Mouse (Mus musculus) intestine, postnatal 0 days (tissue): ENCODE data around the gene Tescl. TPM values are rescaled to one million over a fixed set of nuclear protein-coding genes. Genes with fewer than 3 reads are reported as not detected.

Experiments used
- ATAC-seq: fragments of 200-750 bp; cut with Nextera tagmentation; 2 replicates; pipeline ENCODE4 v1.8.0; 2017; ENCODE audit warnings: mild to moderate bottlenecking, moderate TSS enrichment, moderate library complexity
- H3K27ac ChIP-seq: fragments of 300-500 bp; sonication (generic); 2 replicates; pipeline ENCODE4 v1.5.1; 2014; ENCODE audit warnings: mild to moderate bottlenecking, low read depth, low read length, moderate library complexity
- H3K27me3 ChIP-seq: fragments of 300-500 bp; sonication (generic); replicated peaks from 2 replicates; pipeline ENCODE4 v1.6.1; 2014; ENCODE audit warnings: low read length, mixed read lengths; ENCODE audit not compliant: control insufficient read depth, insufficient read depth
- H3K36me3 ChIP-seq: fragments of 300-500 bp; sonication (generic); 2 replicates; pipeline ENCODE4 v1.6.1; 2014; ENCODE audit warnings: mild to moderate bottlenecking, moderate library complexity; ENCODE audit not compliant: control insufficient read depth, insufficient read depth
- H3K4me1 ChIP-seq: fragments of 300-500 bp; sonication (generic); replicated peaks from 2 replicates; pipeline ENCODE4 v1.6.1; 2014; ENCODE audit warnings: antibody characterized with exemption, low read length, mixed read lengths; ENCODE audit not compliant: control insufficient read depth, insufficient read depth
- H3K4me2 ChIP-seq: fragments of 300-500 bp; sonication (generic); replicated peaks from 2 replicates; pipeline ENCODE4 v1.6.1; 2014; ENCODE audit warnings: low read depth, mild to moderate bottlenecking, moderate library complexity
- H3K4me3 ChIP-seq: fragments of 300-500 bp; sonication (generic); 2 replicates; pipeline ENCODE4 v1.5.1; 2014; ENCODE audit warnings: low read depth, low read length
- H3K9ac ChIP-seq: fragments of 300-500 bp; sonication (generic); 2 replicates; pipeline ENCODE4 v1.6.1; 2014; ENCODE audit warnings: mild to moderate bottlenecking, low read depth, low read length
- H3K9me3 ChIP-seq: fragments of 300-500 bp; sonication (generic); 2 replicates; pipeline ENCODE4 v1.6.1; 2016; ENCODE audit warnings: mixed run types; ENCODE audit not compliant: control insufficient read depth
- CTCF ChIP-seq: sonication (generic); IDR thresholded peaks from 2 replicates; pipeline ENCODE4 v1.5.1; 2016; ENCODE audit warnings: low read depth, mild to moderate bottlenecking, control low read depth, antibody characterized with exemption, moderate library complexity
- WGBS: fragments of 180-500 bp; shearing (Covaris S2); extraction: QIAGEN DNeasy Blood & Tissue Kit; methylation state at CpG from one replicate; pipeline ENCODE4 v1.1.7; 2014; 5-methylcytosine and 5-hydroxymethylcytosine counted together
- polyA plus RNA-seq: library from polyadenylated mRNA; unstranded; fragments of >200 nt; fragmentation: Nextera tagmentation; extraction: Ambion mirVana; gene quantifications from 2 replicates; pipeline ENCODE4 v1.2.1, GENCODE M21; 2015

Gene Tescl
- polyA plus RNA-seq, 1 experiment from 2014 or later, result not detected

DNA sequence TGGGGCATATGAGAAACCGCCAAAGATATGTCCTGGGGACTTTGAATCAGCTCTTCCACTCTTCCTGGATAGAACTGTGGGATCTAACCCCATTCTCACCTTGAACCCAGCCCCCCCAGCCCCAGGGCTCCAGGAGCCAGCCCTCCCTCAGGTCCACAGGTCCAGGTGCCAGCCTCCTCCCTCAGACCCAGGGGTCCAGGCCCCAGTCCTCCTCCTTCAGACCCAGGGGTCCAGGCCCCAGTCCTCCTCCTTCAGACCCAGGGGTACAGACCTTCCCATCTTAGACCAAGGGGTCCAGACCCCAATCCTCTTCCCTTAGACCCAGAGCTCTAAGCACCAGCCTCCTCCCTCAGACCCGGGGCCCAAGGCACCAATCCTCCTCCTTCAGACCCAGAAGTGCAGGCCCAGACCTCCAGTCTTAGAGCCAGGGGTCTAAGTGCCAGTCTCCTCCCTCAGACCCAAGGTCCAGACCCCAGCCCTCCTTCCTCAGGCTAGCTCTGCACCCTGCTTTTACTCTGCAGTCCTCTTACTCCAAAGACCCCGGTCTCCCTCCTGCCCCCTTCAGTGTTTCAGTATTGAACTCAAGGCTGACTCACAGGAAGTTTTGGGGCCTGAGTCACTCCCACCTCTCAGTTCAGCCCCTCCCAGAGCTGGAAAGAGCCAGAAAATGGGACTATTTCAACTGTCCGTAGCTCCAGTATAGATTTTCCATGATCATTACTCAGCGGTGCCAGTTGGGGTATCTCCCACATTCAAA, 31.7 kb upstream of the Tescl start:
- Histone ChIP-seq H3K27me3 (0 out of 2 replicates have a peak, but pooled peaks cover 7% of the 10 kb centered on the region), H3K4me2 (no peak overlapping the region), H3K27ac (no peak overlapping the region), H3K4me1 (no peaks in the 10 kb centered on the region), H3K9me3 (no peaks in the 10 kb centered on the region), H3K36me3 (no peaks in the 10 kb centered on the region), H3K4me3 (no peak overlapping the region), H3K9ac (no peak overlapping the region)
- 67% methylated on average over 5 of the region's 5 CpGs for WGBS
- TF ChIP-seq CTCF, result no peak
- no peak for ATAC-seq

DNA sequence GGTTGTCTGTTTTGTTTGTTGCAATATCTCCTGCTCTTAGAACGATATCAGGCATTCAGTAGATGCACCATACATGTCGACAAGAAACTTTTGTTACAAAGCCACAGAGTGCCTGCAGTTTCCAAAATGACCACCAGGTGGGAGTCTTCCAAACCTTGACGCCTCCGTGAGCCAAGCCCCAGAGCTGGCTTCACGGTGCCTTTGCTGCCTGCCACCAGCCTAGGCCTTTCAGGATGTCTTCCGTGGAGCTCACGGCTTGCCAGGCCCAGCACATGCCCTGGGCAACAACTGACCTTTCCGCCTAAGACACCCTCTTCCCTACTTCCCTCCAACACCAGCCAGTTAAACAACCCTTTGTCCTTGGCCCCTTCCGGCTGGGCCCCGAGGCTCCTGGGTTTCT, 31.1 kb upstream of the Tescl start:
- no peak overlapping the region for H3K4me3 ChIP-seq
- peak; percentile 89 for TF ChIP-seq CTCF
- no peak overlapping the region for H3K9ac ChIP-seq
- no peaks in the 10 kb centered on the region for H3K36me3 ChIP-seq
- 12% methylated on average over 10 of the region's 10 CpGs for WGBS
- no peaks in the 10 kb centered on the region for H3K4me1 ChIP-seq
- 0 out of 2 replicates have a peak, but pooled peaks cover 7% of the 10 kb centered on the region for H3K27me3 ChIP-seq
- no peak overlapping the region for H3K4me2 ChIP-seq
- ATAC-seq, result peak; percentile 56
- no peaks in the 10 kb centered on the region for H3K9me3 ChIP-seq
- no peak overlapping the region for H3K27ac ChIP-seq

DNA sequence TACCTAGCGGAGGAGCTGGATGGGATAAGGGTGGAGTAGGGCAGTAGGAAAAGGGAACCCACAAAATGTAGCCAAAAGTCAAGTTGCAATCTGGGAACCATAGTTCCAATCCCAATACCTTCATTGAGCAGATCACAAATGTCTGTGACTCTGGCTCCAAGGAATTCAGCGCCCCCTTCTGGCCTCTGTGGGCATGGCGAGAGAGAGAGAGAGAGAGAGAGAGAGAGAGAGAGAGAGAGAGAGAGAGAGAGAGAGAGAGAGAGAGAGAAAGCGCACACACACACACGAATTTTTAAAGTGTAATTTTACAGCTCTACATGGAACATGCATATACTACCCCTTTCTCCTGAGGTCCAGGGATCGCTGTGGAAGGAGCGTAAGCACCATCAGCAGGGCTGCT, 29.5 kb upstream of the Tescl start:
- Histone ChIP-seq H3K4me3 (no peak overlapping the region), H3K27me3 (0 out of 2 replicates have a peak, but pooled peaks cover 7% of the 10 kb centered on the region), H3K36me3 (no peaks in the 10 kb centered on the region), H3K4me1 (no peaks in the 10 kb centered on the region), H3K27ac (no peak overlapping the region), H3K9me3 (no peaks in the 10 kb centered on the region), H3K4me2 (no peak overlapping the region), H3K9ac (no peak overlapping the region)
- WGBS, result 18% methylated on average over 7 of the region's 7 CpGs
- TF ChIP-seq CTCF, result peak; percentile 63
- no peak for ATAC-seq

DNA sequence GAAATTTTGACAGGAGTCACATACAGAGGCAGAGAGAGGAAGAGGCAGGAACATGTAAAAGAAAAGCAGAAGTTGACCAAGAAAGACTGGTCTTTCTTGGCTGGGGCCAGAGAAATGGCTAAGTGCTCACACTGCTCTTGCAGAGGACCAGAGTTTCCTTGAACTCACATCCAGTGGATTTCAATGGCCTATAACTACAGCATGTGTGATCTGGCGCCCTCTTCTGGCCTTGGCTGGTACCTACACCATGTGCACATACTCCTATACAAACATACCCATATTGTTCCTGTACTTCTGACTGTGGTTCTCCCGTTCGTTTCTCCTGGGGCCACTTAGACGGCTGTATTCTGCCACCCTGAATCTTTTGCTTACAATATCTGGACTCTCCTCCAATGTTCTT, 27.3 kb upstream of the Tescl start:
- Histone ChIP-seq H3K4me1 (no peaks in the 10 kb centered on the region), H3K27me3 (0 out of 2 replicates have a peak, but pooled peaks cover 7% of the 10 kb centered on the region), H3K9ac (no peak overlapping the region), H3K4me2 (no peak overlapping the region), H3K9me3 (no peaks in the 10 kb centered on the region), H3K36me3 (no peaks in the 10 kb centered on the region), H3K27ac (no peak overlapping the region), H3K4me3 (no peak overlapping the region)
- TF ChIP-seq CTCF, result peak; percentile 44
- no peak for ATAC-seq
- 64% methylated on average over 4 of the region's 4 CpGs for WGBS

DNA sequence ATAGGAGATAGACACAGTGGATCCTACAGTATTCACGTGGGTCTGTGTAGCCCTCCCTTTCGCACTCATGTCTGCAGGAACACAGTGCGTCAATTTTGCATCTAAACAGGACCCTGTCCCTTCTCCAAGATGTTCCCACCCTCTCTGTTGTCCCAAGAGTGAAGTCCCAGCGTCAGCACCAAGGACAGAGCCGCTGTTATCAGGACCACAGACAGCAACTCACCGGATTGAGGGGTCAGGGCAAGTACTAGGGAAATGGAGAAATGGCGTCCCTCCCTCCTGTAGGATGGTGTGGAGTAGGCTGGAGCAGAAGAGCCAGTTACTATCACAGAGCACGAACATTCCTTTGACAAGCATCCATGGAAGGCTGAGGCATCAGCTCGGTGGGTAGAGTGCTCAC, 25.5 kb upstream of the Tescl start:
- WGBS, result 17% methylated on average over 9 of the region's 9 CpGs
- no peaks in the 10 kb centered on the region for H3K36me3 ChIP-seq
- no peaks in the 10 kb centered on the region for H3K4me1 ChIP-seq
- H3K27ac ChIP-seq, result no peak overlapping the region
- no peak for ATAC-seq
- H3K9me3 ChIP-seq, result no peaks in the 10 kb centered on the region
- no peak overlapping the region for H3K4me2 ChIP-seq
- no peak for TF ChIP-seq CTCF
- 0 out of 2 replicates have a peak, but pooled peaks cover 3% of the 10 kb centered on the region for H3K27me3 ChIP-seq
- no peak overlapping the region for H3K9ac ChIP-seq
- H3K4me3 ChIP-seq, result no peak overlapping the region

DNA sequence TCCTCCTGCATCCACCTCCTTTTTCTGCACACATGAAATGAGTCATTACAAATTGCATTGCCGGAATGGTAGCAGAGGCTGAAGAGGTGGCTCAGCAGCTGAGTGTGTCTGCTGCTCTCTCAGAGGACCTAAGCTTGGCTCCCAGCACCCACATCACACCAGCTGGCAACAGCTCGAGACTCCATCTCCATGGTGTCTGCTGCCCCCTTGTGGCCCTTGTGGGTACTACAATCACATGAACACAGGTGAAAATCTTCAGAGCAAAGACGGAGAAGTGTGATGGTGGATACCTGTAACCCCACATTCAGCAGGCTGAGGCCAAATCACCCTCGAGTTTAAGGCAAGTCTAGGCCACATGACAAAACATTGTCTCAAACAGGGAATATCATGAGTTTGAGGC, 24.2 kb upstream of the Tescl start:
- peak; percentile 62 for TF ChIP-seq CTCF
- Histone ChIP-seq H3K27me3 (no peaks in the 10 kb centered on the region), H3K4me3 (no peak overlapping the region), H3K9ac (no peak overlapping the region), H3K36me3 (no peaks in the 10 kb centered on the region), H3K9me3 (no peaks in the 10 kb centered on the region), H3K27ac (no peak overlapping the region), H3K4me1 (no peaks in the 10 kb centered on the region), H3K4me2 (no peak overlapping the region)
- ATAC-seq, result no peak
- WGBS, result 48% methylated on average over 4 of the region's 4 CpGs

DNA sequence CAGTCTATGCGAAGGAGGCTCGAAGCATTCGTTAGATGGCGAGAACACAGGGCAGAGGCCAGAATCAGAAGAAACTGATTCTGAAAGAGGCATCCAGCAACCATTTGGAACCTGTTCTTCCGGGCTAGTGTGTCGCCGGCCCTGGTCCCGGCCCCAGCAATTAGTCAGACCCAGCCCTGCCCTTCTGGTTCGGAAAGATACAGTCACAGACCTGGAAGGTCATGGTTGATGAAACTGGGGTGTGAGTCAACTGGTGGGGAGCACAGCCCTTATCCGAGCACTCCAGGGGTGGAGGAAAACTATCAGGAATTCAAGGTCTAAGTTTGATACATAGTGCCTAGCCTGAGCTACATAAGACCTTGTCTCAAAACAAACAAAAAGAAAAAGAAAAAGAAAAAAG, 22.3 kb upstream of the Tescl start:
- Histone ChIP-seq H3K27me3 (no peaks in the 10 kb centered on the region), H3K4me2 (no peak overlapping the region), H3K4me1 (no peaks in the 10 kb centered on the region), H3K9ac (no peak overlapping the region), H3K9me3 (no peaks in the 10 kb centered on the region), H3K4me3 (no peak overlapping the region), H3K27ac (no peak overlapping the region), H3K36me3 (no peaks in the 10 kb centered on the region)
- ATAC-seq, result no peak
- TF ChIP-seq CTCF, result no peak
- WGBS, result 73% methylated on average over 10 of the region's 10 CpGs
